Mouse (Mus musculus) 416B (cell line): ENCODE data around the gene Orai1.
A peak's percentile ranks its signal among the peaks of the same experiment; 100 is the strongest.

Source experiments
- DNase-seq: peaks from one replicate; pipeline ENCODE4 v3.0.0; 2011; ENCODE audit warnings: low read depth

The Orai1 gene

GRCm38 (mm10) chr5:123033646-123034160, 18.8 kb downstream of the Orai1 start:
- DNase-seq: no peak

- no peak for DNase-seq
Measured at GRCm38 (mm10) chr5:123035089-123035488, 20.2 kb downstream of the Orai1 start.

GRCm38 (mm10) chr5:123035564-123035963, 20.7 kb downstream of the Orai1 start:
- DNase-seq: peak; percentile 28

GRCm38 (mm10) chr5:123038115-123038514, 23.2 kb downstream of the Orai1 start:
- DNase-seq: peak; percentile 37

GRCm38 (mm10) chr5:123039120-123039752, 24.4 kb downstream of the Orai1 start:
- peak; percentile 92 for DNase-seq

- no peak for DNase-seq
Measured at GRCm38 (mm10) chr5:123040796-123041195, 25.9 kb downstream of the Orai1 start.

- peak; percentile 61 for DNase-seq
Measured at GRCm38 (mm10) chr5:123043856-123044255, 29.0 kb downstream of the Orai1 start.

GRCm38 (mm10) chr5:123045561-123046295, 30.9 kb downstream of the Orai1 start:
- DNase-seq: peak; percentile 85

- DNase-seq: no peak
Measured at GRCm38 (mm10) chr5:123046916-123047315, 32.0 kb downstream of the Orai1 start, which contains the start of gene Morn3. Morn3 (minus strand) TSS chr5:123047016.

GRCm38 (mm10) chr5:123049271-123049670, 34.4 kb downstream of the Orai1 start:
- peak; percentile 72 for DNase-seq

- no peak for DNase-seq
Measured at GRCm38 (mm10) chr5:123050918-123051317, 36.0 kb downstream of the Orai1 start.

- no peak for DNase-seq
Measured at GRCm38 (mm10) chr5:123051736-123052135, 36.9 kb downstream of the Orai1 start.

- peak; percentile 100 for DNase-seq
Measured at GRCm38 (mm10) chr5:123057366-123058250, 42.7 kb downstream of the Orai1 start.

- DNase-seq: peak; percentile 63
Measured at GRCm38 (mm10) chr5:123058251-123059102, 43.6 kb downstream of the Orai1 start.

- DNase-seq: peak; percentile 88
Measured at GRCm38 (mm10) chr5:123059757-123060520, 45.1 kb downstream of the Orai1 start.

GRCm38 (mm10) chr5:123060706-123061401, 46.0 kb downstream of the Orai1 start:
- DNase-seq: no peak

GRCm38 (mm10) chr5:123061402-123061749, 46.5 kb downstream of the Orai1 start:
- peak; percentile 41 for DNase-seq

GRCm38 (mm10) chr5:123063141-123063540, 48.3 kb downstream of the Orai1 start:
- DNase-seq: no peak

- peak; percentile 94 for DNase-seq
Measured at GRCm38 (mm10) chr5:123064207-123064606, 49.3 kb downstream of the Orai1 start.
